ENCODE assay signal across 8 mouse cellular contexts in the genomic region with DNA sequence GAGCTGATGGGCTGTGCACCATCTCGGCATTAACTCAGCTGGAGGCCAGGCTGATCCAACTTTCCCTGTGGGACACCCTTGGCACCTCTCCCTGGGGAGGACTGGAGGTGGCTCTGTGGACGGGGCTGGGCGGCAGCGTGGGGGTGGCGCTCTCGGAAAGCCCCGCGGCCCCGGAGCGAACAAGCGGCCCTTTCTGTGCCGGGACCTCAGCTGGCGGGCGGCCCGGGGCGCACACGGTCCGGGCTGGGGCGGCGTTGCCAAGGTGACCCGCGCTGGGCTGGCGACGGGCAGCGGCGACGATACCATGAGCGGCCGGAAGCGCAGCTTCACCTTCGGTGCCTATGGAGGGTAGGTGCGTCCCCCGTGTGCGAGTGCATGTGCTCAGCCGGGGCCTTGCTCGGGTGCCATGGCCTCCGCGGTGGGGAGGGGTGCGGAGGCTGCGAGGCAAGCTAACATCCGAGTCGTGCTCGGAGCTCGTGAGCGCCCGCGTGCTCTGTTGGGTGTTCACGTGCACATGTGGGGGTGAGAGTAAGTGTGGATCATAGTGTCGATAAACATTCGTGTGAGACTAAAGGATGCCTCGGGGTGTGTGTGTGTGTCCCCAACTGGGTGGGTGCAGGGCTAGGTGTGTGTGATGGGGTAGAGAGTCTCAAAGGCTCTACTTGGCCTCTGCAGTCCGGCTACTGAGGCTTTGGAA. TPM values are rescaled to one million over a fixed set of nuclear protein-coding genes. Genes with fewer than 3 reads are reported as not detected.
A peak's percentile ranks its signal among the peaks of the same experiment; 100 is the strongest.
DNase-seq lines count a peak whose midpoint lies in the region; ATAC-seq and TF ChIP-seq lines count a peak whose summit lies in the region.
"Had no signal": no experiment of that assay in that cellular context is flagged by ENCODE, and none has a peak within 500 bp of the region (broad histone marks: within the 10 kb centered on the region; RNA-seq: fewer than 3 reads in every experiment).

No protein-coding gene starts in this region.

- H3K36me3 ChIP-seq in E14TG2a.4 (ENCODE audit: insufficient read depth, low read length): no peaks in the 10 kb centered on the region
- H3K36me3 ChIP-seq in forebrain, embryonic 10.5 days (replicated peaks): no peaks in the 10 kb centered on the region
- H3K36me3 ChIP-seq in intestine, embryonic 16.5 days (ENCODE audit: control insufficient read depth, insufficient read depth, low read length): no peaks in the 10 kb centered on the region
- H3K36me3 ChIP-seq in neural tube, embryonic 14.5 days (ENCODE audit: control insufficient read depth, insufficient read depth, low read length): no peaks in the 10 kb centered on the region

- peak; percentile 17; the same call in 1 of the 2 replicates for ATAC-seq in intestine, embryonic 16.5 days
- ATAC-seq in neural tube, embryonic 14.5 days (ENCODE audit: low read depth): peak; percentile 64

- intact Hi-C loops in left cerebral cortex, postnatal 25 days (cut with DNase I): no loop called here

- peak overlapping the region; percentile 51; the same call in 1 of the 2 replicates for H3K9ac ChIP-seq in intestine, embryonic 16.5 days (ENCODE audit: low read depth, low read length)
- H3K9ac ChIP-seq in neural tube, embryonic 14.5 days (replicated peaks; ENCODE audit: low read depth, low read length): peak overlapping the region; percentile 39

- TF ChIP-seq CTCF in E14TG2a.4 (conservative IDR thresholded peaks at IDR 0.05; ENCODE audit: low read length): no peak

- peaks cover 56% of the 10 kb centered on the region for H3K4me1 ChIP-seq in E14TG2a.4 (replicated peaks; ENCODE audit: low read depth, low read length)
- peaks cover 36% of the 10 kb centered on the region for H3K4me1 ChIP-seq in forebrain, embryonic 10.5 days
- H3K4me1 ChIP-seq in intestine, embryonic 16.5 days (ENCODE audit: control insufficient read depth, insufficient read depth, low read length): peaks cover 6% of the 10 kb centered on the region
- peaks cover 18% of the 10 kb centered on the region for H3K4me1 ChIP-seq in neural tube, embryonic 14.5 days (ENCODE audit: control insufficient read depth, insufficient read depth, low read length)

- no peaks in the 10 kb centered on the region for H3K9me3 ChIP-seq in E14TG2a.4 (ENCODE audit: low read length)
- no peaks in the 10 kb centered on the region for H3K9me3 ChIP-seq in forebrain, embryonic 10.5 days
- no peaks in the 10 kb centered on the region for H3K9me3 ChIP-seq in intestine, embryonic 16.5 days (ENCODE audit: control insufficient read depth, low read length)
- H3K9me3 ChIP-seq in neural tube, embryonic 14.5 days (ENCODE audit: control insufficient read depth, low read length): no peaks in the 10 kb centered on the region

- peak overlapping the region; percentile 61 for H3K4me2 ChIP-seq in intestine, embryonic 16.5 days (ENCODE audit: low read depth, low read length)
- H3K4me2 ChIP-seq in neural tube, embryonic 14.5 days (ENCODE audit: low read depth, low read length): peak overlapping the region; percentile 66

- peak overlapping the region; percentile 77 for H3K4me3 ChIP-seq in E14TG2a.4 (replicated peaks; ENCODE audit: low read length)
- peak overlapping the region; percentile 50 for H3K4me3 ChIP-seq in forebrain, embryonic 10.5 days
- H3K4me3 ChIP-seq in intestine, embryonic 16.5 days (ENCODE audit: low read length): peak overlapping the region; percentile 38
- peak overlapping the region; percentile 20 for H3K4me3 ChIP-seq in neural tube, embryonic 14.5 days (ENCODE audit: low read depth, low read length)

- 5% methylated on average over 52 of the region's 52 CpGs for WGBS in forebrain, embryonic 10.5 days
- 6% methylated on average over 51 of the region's 52 CpGs for WGBS in intestine, embryonic 16.5 days
- WGBS in neural tube, embryonic 14.5 days: 3% methylated on average over 51 of the region's 52 CpGs

- peak; percentile 72 for DNase-seq in adrenal gland, postnatal 10 days
- DNase-seq in forebrain, embryonic 10.5 days (ENCODE audit: extremely low spot score, low spot score): peak; percentile 48
- peak; percentile 72 to 78 for DNase-seq in left cerebral cortex, postnatal 25 days (ENCODE audit: low spot score in 2 of 2)
- no peak for DNase-seq in urinary bladder, postnatal 25 days (ENCODE audit: low spot score)

- H3K27me3 ChIP-seq in E14TG2a.4 (ENCODE audit: insufficient read depth, low read length): peaks cover 34% of the 10 kb centered on the region
- peaks cover 70% of the 10 kb centered on the region for H3K27me3 ChIP-seq in forebrain, embryonic 10.5 days (ENCODE audit: poor library complexity, severe bottlenecking)
- peaks cover 36% of the 10 kb centered on the region for H3K27me3 ChIP-seq in intestine, embryonic 16.5 days (replicated peaks; ENCODE audit: control insufficient read depth, insufficient read depth, low read length)
- no peaks in the 10 kb centered on the region for H3K27me3 ChIP-seq in neural tube, embryonic 14.5 days (ENCODE audit: control insufficient read depth, insufficient read depth, low read length)

- H3K27ac ChIP-seq in forebrain, embryonic 10.5 days: peak overlapping the region; percentile 32
- H3K27ac ChIP-seq in intestine, embryonic 16.5 days (ENCODE audit: low read length): no peak overlapping the region
- H3K27ac ChIP-seq in neural tube, embryonic 14.5 days (ENCODE audit: low read depth, low read length): peak overlapping the region; percentile 62
- H3K27ac ChIP-seq: macrophage had no signal

RNA-seq across cellular contexts. Expression of gene Rap1gap, which starts 17.0 kb away (rescaled TPM):
- 10 to 100 TPM; 31.3 to 48.5 TPM for total RNA-seq in adrenal gland, postnatal 10 days (2021)
- polyA plus RNA-seq in forebrain, embryonic 10.5 days (2016; fragmentation: Nextera tagmentation; extraction: Ambion mirVana): 3.8 and 4.0 TPM in 2 replicates
- polyA plus RNA-seq in intestine, embryonic 16.5 days (2015; fragmentation: Nextera tagmentation; extraction: Ambion mirVana): 26.9 and 30.9 TPM in 2 replicates
- 100 to 1,000 TPM; 263 to 318 TPM for total RNA-seq in left cerebral cortex, postnatal 25 days (2021)
- polyA plus RNA-seq in neural tube, embryonic 14.5 days (2014; fragmentation: Nextera tagmentation; extraction: Ambion mirVana): 75.5 and 77.6 TPM in 2 replicates

Comparison
In these comparisons a context has a peak if more than half of its experiments do, and no peak if none do; other contexts are left out.
1. H3K4me3 ChIP-seq: peak in every context shown above with its lines; median percentile 77 in E14TG2a.4; 50 in forebrain, embryonic 10.5 days; 38 in intestine, embryonic 16.5 days; 20 in neural tube, embryonic 14.5 days.